Mouse (Mus musculus) inflammation-experienced regulatory T-cells, adult 6 months (primary cell): ENCODE data around the gene Adgrl2. TPM values are rescaled to one million over a fixed set of nuclear protein-coding genes. Genes with fewer than 3 reads are reported as not detected.

Source experiments
- ATAC-seq: one replicate; pipeline ENCODE4 v1.8.0; 2017
- polyA plus RNA-seq, 3 experiments: library from polyadenylated mRNA; unstranded; fragments of 100-300 nt; shearing (Covaris generic); gene quantifications; one replicate each; pipeline ENCODE4 v1.2.1; 2017

The Adgrl2 gene
- polyA plus RNA-seq, 3 experiments from 2014 or later = 0.17 TPM; not detected in 2

DNA sequence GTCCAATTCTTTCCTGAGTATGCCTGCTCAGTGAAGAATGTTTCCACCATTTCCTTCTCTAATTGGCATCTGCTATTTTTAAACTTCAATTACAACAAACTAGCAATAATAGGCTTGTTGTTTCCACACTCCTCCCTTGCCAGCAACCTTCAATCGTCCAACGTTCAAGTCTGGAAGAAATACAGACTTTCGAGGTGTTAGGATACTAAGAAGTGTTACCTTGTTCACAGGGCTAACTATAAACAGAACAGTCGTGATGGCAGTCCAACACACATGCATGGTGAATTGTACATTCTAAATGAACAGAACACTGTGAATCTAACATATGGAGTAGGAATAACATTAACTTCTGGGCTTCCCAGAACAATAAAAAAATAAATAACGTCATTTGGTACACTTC, 117.8 kb downstream of the Adgrl2 start:
- ATAC-seq = no peak

GRCm38 (mm10) chr3:148871792-148872464, 118.4 kb downstream of the Adgrl2 start:
- ATAC-seq = no peak

GRCm38 (mm10) chr3:148867618-148868017, 122.7 kb downstream of the Adgrl2 start:
- ATAC-seq = peak; percentile 72

- ATAC-seq = no peak
These were observed 123.7 kb downstream of the Adgrl2 start for GRCm38 (mm10) chr3:148866633-148867032.

GRCm38 (mm10) chr3:148866053-148866452, 124.3 kb downstream of the Adgrl2 start:
- ATAC-seq = no peak

- no peak for ATAC-seq
These were observed 125.1 kb downstream of the Adgrl2 start for GRCm38 (mm10) chr3:148865234-148865633.

- no peak for ATAC-seq
These were observed 128.5 kb downstream of the Adgrl2 start for GRCm38 (mm10) chr3:148861860-148862259.

DNA sequence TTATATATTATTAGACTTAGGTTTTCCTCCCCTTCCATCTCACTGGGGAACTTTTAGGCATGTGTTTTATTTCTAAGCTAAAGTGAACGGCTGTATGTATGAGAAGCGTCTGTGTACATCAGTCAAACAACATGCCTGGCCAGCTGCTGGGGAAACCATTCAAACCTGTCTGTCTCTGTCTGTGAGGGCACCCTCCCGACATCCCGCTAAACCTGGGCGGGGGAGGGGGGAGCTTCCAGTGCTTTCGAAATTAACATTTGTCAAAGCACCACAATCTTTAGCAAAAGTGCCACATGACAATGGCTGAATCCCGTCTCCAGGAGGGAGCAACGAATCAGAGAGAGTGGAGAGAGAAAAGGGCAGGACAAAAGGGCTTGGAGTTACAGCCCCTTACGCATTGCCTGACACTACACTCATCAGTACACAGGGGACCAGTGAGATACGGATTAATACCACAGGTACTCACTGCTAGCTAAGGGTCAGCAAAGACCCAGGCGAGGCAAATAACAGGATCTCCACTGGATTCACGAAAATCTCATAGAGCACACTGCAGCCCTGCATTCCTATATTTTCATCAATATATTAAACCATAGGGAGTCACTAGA, 135.9 kb downstream of the Adgrl2 start:
- ATAC-seq = no peak

GRCm38 (mm10) chr3:148853372-148853771, 137.0 kb downstream of the Adgrl2 start:
- no peak for ATAC-seq

GRCm38 (mm10) chr3:148852556-148852955, 137.8 kb downstream of the Adgrl2 start:
- ATAC-seq = no peak

GRCm38 (mm10) chr3:148850821-148851220, 139.5 kb downstream of the Adgrl2 start:
- no peak for ATAC-seq

DNA sequence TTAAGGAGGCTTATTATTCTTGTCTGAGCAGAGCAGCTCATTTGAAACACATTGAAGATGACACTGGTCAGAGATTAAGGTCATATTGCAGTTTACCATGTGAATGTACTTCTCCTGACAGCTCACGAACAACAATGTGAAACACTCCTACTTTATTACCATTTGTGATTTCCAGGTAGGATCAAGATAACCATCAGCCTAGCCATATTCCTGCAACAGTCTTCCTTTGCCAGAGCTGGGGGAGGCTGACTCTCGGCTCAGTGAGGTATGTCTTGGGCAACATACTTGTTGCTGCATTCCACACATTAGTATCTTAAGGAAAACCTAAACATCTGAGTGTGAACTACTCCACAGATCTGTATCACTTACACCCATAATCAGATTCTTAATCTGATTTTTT, 142.0 kb downstream of the Adgrl2 start:
- no peak for ATAC-seq

DNA sequence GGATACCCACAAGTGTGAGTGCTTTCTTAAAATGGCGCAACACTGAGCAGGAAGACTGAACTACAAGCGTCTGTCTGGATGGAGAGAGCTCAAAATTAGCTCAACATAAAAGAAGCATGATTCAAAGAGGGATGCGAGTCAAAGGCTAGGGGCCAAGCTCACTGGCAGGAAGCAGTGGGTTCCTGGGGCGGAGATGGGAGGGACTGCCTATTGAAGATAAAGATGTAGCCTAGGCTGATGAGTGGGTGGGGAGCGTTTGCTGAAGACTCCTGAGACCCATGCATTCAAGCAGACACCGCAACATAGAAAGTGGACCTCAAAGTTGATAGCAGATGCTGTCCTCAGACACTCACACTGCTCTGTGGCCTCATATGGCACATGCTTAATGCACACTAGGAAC, 146.2 kb downstream of the Adgrl2 start:
- no peak for ATAC-seq

GRCm38 (mm10) chr3:148842533-148842932, 147.8 kb downstream of the Adgrl2 start:
- no peak for ATAC-seq

DNA sequence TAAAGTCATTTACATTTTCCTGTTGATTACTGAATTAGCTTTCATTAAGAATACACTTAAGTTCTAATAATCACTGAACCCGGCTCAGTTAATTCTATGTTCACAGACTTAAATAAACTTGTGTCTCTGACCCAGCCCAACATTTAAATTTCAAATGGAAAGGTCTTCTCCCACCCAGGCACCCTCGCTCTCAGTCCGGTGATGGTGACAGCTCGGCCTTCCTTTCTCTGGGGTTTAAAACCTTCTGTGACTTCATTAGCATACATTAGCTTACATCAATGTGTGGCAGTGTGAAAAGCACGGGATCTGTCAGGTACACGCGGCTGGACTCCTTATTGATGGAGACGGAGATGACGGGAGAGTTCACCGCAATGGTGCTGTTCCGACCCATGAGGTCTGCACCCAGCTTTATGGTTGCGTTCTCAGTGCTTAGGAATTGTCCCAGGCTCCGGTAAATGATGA, 151.5 kb downstream of the Adgrl2 start:
- no peak for ATAC-seq

GRCm38 (mm10) chr3:148838095-148838834, 152.1 kb downstream of the Adgrl2 start:
- no peak for ATAC-seq

- no peak for ATAC-seq
These were observed 155.2 kb downstream of the Adgrl2 start for GRCm38 (mm10) chr3:148835136-148835535.

DNA sequence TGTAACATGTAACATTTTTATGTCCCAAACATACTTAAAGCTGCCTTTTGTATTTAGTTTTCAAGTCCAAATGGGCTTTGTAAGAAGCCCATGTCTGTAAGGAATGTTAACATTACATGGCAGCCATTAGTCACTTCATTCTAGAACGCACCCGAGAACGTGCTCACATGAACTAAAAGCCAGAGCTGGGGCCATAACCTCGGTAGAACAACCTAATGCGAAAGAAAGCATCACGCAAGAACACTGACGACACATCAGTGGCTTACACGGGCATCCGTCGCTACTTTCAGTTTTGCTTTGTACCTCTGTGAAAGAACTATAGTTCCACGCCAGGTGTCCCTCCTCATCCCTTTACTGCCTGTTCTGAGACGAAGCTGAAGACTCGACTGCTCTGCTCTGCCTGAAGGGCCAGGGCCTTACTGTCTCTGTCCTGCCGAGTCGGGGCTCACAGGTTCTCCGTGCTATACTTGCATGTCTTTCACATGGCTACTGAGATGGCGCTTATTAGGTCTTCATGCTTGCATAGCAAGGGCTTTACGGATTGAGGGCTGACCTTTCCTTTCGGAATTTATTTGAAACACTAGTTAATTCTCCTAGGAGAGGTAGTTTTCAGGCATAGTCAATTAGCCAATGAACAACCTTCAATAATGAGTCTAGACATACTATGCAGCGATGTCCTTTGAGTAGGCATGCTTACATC, 157.1 kb downstream of the Adgrl2 start:
- ATAC-seq = no peak

GRCm38 (mm10) chr3:148832001-148832400, 158.4 kb downstream of the Adgrl2 start:
- ATAC-seq = no peak

GRCm38 (mm10) chr3:148828519-148828918, 161.8 kb downstream of the Adgrl2 start:
- no peak for ATAC-seq

GRCm38 (mm10) chr3:148823551-148823950, 166.8 kb downstream of the Adgrl2 start:
- ATAC-seq = no peak

- ATAC-seq = no peak
These were observed 168.7 kb downstream of the Adgrl2 start for GRCm38 (mm10) chr3:148821632-148822031.
